Mouse (Mus musculus) heart, postnatal 0 days (tissue): ENCODE data around the gene Baz2b. TPM values are rescaled to one million over a fixed set of nuclear protein-coding genes. Genes with fewer than 3 reads are reported as not detected.

Experiments
- ATAC-seq: fragments of 200-750 bp; cut with Nextera tagmentation; 2 replicates; pipeline ENCODE4 v1.8.0; 2017; ENCODE audit warnings: low read depth, moderate number of reproducible peaks, moderate library complexity; ENCODE audit not compliant: insufficient read depth
- DNase-seq: peaks from one replicate; pipeline ENCODE4 v3.0.0-alpha.2; 2016; ENCODE audit warnings: low spot score
- H3K27ac ChIP-seq: fragments of 300-500 bp; sonication (generic); 2 replicates; pipeline ENCODE4 v1.5.1; 2014; ENCODE audit warnings: low read depth, mild to moderate bottlenecking
- H3K27me3 ChIP-seq: fragments of 300-500 bp; sonication (generic); 2 replicates; pipeline ENCODE4 v1.6.1; 2014; ENCODE audit warnings: low read length, mixed read lengths; ENCODE audit not compliant: control insufficient read depth, insufficient read depth
- H3K36me3 ChIP-seq: fragments of 300-500 bp; sonication (generic); replicated peaks from 2 replicates; pipeline ENCODE4 v1.6.1; 2014; ENCODE audit warnings: low read length, mixed read lengths; ENCODE audit not compliant: control insufficient read depth, insufficient read depth
- H3K4me1 ChIP-seq: fragments of 300-500 bp; sonication (generic); 2 replicates; pipeline ENCODE4 v1.6.1; 2014; ENCODE audit warnings: antibody characterized with exemption; ENCODE audit not compliant: control insufficient read depth, insufficient read depth
- H3K4me2 ChIP-seq: fragments of 300-500 bp; sonication (generic); 2 replicates; pipeline ENCODE4 v1.6.1; 2014; ENCODE audit warnings: low read depth, mild to moderate bottlenecking, low read length, moderate library complexity
- H3K4me3 ChIP-seq: fragments of 300-500 bp; sonication (generic); 2 replicates; pipeline ENCODE4 v1.5.1; 2014; ENCODE audit warnings: low read depth, low read length
- H3K9ac ChIP-seq: fragments of 300-500 bp; sonication (generic); replicated peaks from 2 replicates; pipeline ENCODE4 v1.6.1; 2014; ENCODE audit warnings: low read depth, low read length, mixed read lengths
- H3K9me3 ChIP-seq: fragments of 300-500 bp; sonication (generic); replicated peaks from 2 replicates; pipeline ENCODE4 v1.6.1; 2016; ENCODE audit warnings: low read length; ENCODE audit not compliant: control insufficient read depth
- CTCF ChIP-seq: IDR thresholded peaks from 2 replicates; pipeline ENCODE4 v1.5.1; 2016; ENCODE audit warnings: antibody characterized with exemption, control low read depth, low read depth
- EP300 ChIP-seq: IDR thresholded peaks from 2 replicates; pipeline ENCODE4 v1.6.1; 2016; ENCODE audit warnings: antibody characterized with exemption, low read depth
- WGBS: fragments of 180-500 bp; shearing (Covaris S2); extraction: QIAGEN DNeasy Blood & Tissue Kit; methylation state at CpG from one replicate; pipeline ENCODE4 v1.1.7; 2014; 5-methylcytosine and 5-hydroxymethylcytosine counted together
- polyA plus RNA-seq: library from polyadenylated mRNA; unstranded; fragments of >200 nt; fragmentation: Nextera tagmentation; extraction: Ambion mirVana; gene quantifications from 2 replicates; pipeline ENCODE4 v1.2.1, GENCODE M21; 2015
- total RNA-seq: library from RNA; depleted of rRNA; stranded (reverse); fragments of >200 nt; gene quantifications from 2 replicates; pipeline ENCODE4 v1.2.3, GENCODE M21; 2014; ENCODE audit warnings: low replicate concordance

Gene Baz2b
- total and polyA plus RNA-seq, 2 experiments from 2014 or later = 40.3 to 46.2 TPM

DNA sequence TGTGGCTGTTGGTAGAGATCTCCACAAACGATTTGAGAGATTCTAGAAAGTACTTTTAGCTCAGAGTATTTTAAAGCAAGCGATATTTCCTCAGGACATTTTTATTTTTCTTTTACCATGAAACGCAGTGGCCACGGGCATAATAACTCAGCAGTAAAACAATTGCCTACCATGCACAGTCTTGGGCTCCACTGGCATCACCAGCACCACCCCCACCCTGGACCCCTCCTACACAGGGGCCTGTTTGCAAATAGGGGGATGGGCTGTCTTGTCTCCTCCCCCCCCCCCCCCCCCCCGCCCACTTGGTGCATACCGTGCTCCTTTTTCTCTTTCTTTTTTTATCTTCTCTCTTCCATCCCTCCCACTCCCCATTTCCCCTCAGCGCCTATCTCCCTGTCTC lies 311.5 kb downstream of the Baz2b start:
- DNase-seq (no peak), ATAC-seq (no peak)
- no peak overlapping the region for H3K4me2 ChIP-seq
- no peaks in the 10 kb centered on the region for H3K4me1 ChIP-seq
- H3K9ac ChIP-seq = no peak overlapping the region
- WGBS = 71% methylated on average over 6 of the region's 7 CpGs
- no peak overlapping the region for H3K27ac ChIP-seq
- no peak overlapping the region for H3K4me3 ChIP-seq
- no peaks in the 10 kb centered on the region for H3K27me3 ChIP-seq
- peaks cover 53% of the 10 kb centered on the region for H3K36me3 ChIP-seq
- TF ChIP-seq EP300 (no peak), CTCF (no peak)
- no peaks in the 10 kb centered on the region for H3K9me3 ChIP-seq

DNA sequence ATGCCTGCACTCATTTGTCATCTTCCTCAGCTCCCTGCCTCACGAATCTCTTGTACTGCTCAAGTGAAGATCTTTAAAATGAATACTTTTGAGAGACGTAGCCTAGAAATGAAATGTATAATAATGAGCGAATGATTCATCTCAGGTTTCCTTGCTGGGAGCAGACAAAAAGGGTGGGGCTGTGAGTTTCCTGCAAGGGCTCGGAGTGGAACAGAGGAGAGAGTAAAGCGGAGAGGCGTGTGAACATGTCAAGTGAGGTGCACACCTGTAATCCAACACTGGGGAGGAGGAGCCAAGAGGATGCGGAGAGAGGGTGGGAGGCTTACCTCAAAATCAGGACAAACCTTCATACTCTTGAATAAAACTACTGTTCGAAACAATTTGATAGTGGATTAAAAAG lies 312.8 kb downstream of the Baz2b start:
- Histone ChIP-seq H3K9me3 (no peaks in the 10 kb centered on the region), H3K27me3 (no peaks in the 10 kb centered on the region), H3K4me1 (no peaks in the 10 kb centered on the region), H3K27ac (peak overlapping the region; percentile 31), H3K4me2 (no peak overlapping the region), H3K9ac (no peak overlapping the region), H3K4me3 (no peak overlapping the region), H3K36me3 (peaks cover 41% of the 10 kb centered on the region)
- ATAC-seq = no peak
- 73% methylated on average over 8 of the region's 8 CpGs for WGBS
- DNase-seq = no peak
- TF ChIP-seq EP300 (no peak), CTCF (no peak)

GRCm38 (mm10) chr2:59896400-59896799 lies 313.2 kb downstream of the Baz2b start:
- WGBS = 36% methylated on average over 7 of the region's 7 CpGs
- Histone ChIP-seq H3K27me3 (no peaks in the 10 kb centered on the region), H3K27ac (peak overlapping the region; percentile 31), H3K4me1 (no peaks in the 10 kb centered on the region), H3K4me3 (no peak overlapping the region), H3K4me2 (no peak overlapping the region), H3K9ac (no peak overlapping the region), H3K9me3 (no peaks in the 10 kb centered on the region), H3K36me3 (peaks cover 36% of the 10 kb centered on the region)
- no peak for TF ChIP-seq CTCF
- DNase-seq = peak; percentile 64
- peak; percentile 82 for ATAC-seq

- ATAC-seq = no peak
- no peak overlapping the region for H3K4me2 ChIP-seq
- H3K4me3 ChIP-seq = no peak overlapping the region
- H3K4me1 ChIP-seq = no peaks in the 10 kb centered on the region
- H3K27me3 ChIP-seq = no peaks in the 10 kb centered on the region
- no peaks in the 10 kb centered on the region for H3K9me3 ChIP-seq
- TF ChIP-seq EP300 (no peak), CTCF (no peak)
- H3K27ac ChIP-seq = no peak overlapping the region
- H3K9ac ChIP-seq = no peak overlapping the region
- H3K36me3 ChIP-seq = 0 out of 2 replicates have a peak, but pooled peaks cover 10% of the 10 kb centered on the region
- no peak for DNase-seq
- 82% methylated on average over 6 of the region's 6 CpGs for WGBS
Observed at GRCm38 (mm10) chr2:59889699-59890098, 319.9 kb downstream of the Baz2b start.

DNA sequence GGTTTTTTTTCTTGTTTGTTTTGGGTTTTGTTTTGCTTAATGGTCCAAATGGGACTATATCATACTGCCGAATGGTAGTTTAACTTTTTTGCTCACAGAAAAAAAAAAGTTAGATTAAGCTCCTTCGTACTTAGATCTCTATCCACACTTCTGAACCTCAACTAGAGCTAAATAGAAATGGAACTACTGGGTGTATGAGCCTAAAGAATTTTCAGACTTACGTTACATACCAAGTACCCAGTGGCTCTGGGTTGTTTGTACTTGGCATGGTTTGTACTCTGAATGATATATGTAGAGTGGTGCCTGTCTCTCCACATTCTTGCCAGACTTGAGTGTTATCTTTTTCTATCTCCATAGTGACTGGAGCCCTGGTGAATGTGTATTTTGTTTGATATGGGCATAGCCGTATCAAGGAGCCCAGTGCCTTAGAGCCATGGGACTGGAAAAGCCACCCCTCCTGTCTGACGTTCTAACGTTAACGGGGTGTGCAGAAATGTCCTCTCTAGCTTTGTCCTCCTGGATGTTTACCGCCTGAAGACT lies 326.8 kb downstream of the Baz2b start:
- TF ChIP-seq CTCF (no peak), EP300 (no peak)
- no peaks in the 10 kb centered on the region for H3K9me3 ChIP-seq
- no peaks in the 10 kb centered on the region for H3K36me3 ChIP-seq
- H3K27ac ChIP-seq = no peak overlapping the region
- DNase-seq = peak; percentile 25
- ATAC-seq = no peak
- peak overlapping the region; percentile 68 for H3K4me2 ChIP-seq
- H3K27me3 ChIP-seq = no peaks in the 10 kb centered on the region
- 58% methylated on average over 8 of the region's 8 CpGs for WGBS
- H3K9ac ChIP-seq = no peak overlapping the region
- peaks cover 12% of the 10 kb centered on the region for H3K4me1 ChIP-seq
- peak overlapping the region; percentile 82 for H3K4me3 ChIP-seq
